Mouse (Mus musculus): Measurements from ENCODE around the gene Glmp.

GRCm38 (mm10) chr3:88328956-88329355, 4.1 kb downstream of the Glmp start:
- TF ChIP-seq CTCF (IDR thresholded peaks at IDR 0.05; ENCODE audit: control insufficient read depth, insufficient read depth, low read length) (no peak), POLR2A (IDR thresholded peaks at IDR 0.05; ENCODE audit: borderline replicate concordance, control insufficient read depth, low read depth, low read length) (no peak)

All from bone marrow, adult 2 months (tissue).